Mouse (Mus musculus) heart, postnatal 10 days (tissue): ENCODE measurements around the gene Mettl24. TPM values are rescaled to one million over a fixed set of nuclear protein-coding genes. Genes with fewer than 3 reads are reported as not detected.

Source experiments
- DNase-seq, 2 experiments: peaks; one replicate each; pipeline ENCODE4 v3.0.0; 2021
- intact Hi-C: fragments of 180-260 bp; cut with DNase I; formaldehyde crosslinking; loops from one replicate; pipeline ENCODE4 v1.15.1; 2025
- total RNA-seq, 2 experiments: library from RNA; stranded (reverse); gene quantifications; 2 replicates each; pipeline ENCODE4 v1.2.3; 2021

The Mettl24 gene
- total RNA-seq, 2 experiments from 2014 or later = 1.9 to 2.3 TPM

DNA sequence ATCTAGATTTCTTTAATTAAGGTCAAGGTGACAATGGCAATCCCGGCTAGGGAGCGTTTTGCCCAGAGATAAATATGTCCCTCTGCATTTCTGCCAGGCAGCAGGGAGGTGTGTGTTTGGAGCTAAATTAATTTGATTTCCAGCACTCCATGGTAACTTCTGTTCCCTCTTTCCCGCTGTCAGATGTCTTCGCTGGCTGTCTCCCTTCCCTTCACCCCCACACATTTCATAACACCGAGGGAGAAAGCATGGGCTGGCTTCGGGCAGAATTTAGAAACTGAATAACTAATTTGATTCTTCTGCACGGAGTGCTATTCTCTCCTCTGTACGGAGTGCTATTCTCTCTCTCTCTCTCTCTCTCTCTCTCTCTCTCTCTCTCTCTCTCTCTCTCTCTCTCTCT lies 612 bp upstream of the Mettl24 start:
- intact Hi-C loops = loop anchor here (2.0 kb wide), 2 partner anchors 162 to 200 kb away; partner anchors contain the start of genes Cdc40 and Wasf1

DNA sequence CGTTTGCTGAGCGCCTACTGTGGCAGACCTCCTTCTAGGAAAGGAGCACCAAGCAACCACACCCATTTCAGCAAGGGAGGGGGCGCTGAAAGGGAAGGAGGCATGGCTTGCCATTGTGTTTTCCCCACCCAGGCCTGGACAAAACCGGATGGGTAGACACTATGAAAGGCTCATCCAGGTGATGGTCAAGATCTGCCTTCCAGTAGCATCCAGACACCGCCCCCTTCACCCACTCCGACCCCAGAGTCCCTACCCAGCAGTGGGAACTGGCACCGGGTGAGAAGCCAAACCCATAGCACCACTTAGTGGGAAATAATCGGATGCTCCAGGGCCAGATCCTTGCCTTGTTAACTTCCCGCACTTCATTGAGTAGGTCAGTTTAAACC lies 779 bp downstream of the Mettl24 start:
- intact Hi-C loops = loop anchor here (2.0 kb wide), 2 partner anchors 161 to 199 kb away; partner anchors contain the start of genes Cdc40 and Wasf1
- DNase-seq = no peak

More for the DNA sequence above, 612 bp upstream of the Mettl24 start:
- peak; percentile 15 to 16 for DNase-seq

DNA sequence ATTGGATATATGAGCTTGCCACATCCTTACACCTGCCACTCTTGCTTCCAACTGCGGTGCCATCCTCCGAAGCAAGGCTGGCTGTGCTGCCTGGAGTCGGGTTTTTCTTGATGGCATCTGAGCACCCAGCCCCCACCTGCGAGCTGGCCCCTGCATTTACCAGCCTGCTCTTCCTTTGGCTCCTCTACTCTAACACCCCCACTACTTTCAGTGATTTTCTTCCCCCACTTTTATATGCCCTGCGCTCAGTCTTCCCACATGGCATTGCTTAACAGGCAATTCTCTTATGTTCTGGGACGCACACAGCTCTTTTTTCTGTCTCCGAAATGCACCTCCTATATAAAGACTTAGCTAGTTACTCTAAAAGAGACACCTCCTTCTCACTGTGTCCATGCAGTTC lies 1.2 kb downstream of the Mettl24 start:
- DNase-seq = no peak
- intact Hi-C loops = no loop called here

DNA sequence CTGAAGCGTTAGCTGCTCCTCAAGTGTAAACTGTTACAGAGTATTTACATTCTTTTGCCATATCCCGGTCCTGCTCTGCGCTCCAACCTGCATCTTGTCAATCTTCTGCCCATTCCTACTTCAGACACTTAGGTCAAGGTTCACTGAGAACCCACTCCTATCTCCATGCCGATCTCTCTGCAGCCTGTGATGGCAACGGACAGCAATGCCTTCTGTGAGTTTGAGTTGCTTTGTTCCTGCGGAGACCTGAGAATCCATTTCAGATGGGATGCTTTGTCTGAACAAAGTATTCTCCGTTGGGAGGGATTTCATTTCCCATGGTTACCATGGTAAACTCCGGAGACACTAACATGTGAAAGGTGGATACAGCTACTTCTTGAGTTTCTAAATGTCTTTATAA lies 2.6 kb downstream of the Mettl24 start:
- no peak for DNase-seq
- intact Hi-C loops = no loop called here

DNA sequence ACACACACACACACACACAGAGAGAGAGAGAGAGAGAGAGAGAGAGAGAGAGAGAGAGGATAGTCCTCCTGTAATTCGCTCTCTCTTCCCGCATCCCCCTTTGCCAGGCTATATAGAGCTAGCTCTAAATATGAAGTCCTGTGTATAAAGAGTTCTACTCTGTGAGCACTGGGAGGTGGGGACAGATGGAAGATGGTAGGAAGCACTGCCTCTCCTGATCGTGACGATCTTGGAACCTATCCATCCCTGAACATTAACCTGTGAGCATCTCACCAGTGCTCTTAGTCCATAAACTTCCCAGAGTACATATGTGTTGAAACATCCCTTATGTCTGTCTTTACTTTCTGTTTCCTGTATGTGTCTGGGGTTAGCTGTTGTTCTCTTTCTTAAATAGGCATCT lies 3.9 kb downstream of the Mettl24 start:
- intact Hi-C loops = no loop called here
- DNase-seq = no peak

DNA sequence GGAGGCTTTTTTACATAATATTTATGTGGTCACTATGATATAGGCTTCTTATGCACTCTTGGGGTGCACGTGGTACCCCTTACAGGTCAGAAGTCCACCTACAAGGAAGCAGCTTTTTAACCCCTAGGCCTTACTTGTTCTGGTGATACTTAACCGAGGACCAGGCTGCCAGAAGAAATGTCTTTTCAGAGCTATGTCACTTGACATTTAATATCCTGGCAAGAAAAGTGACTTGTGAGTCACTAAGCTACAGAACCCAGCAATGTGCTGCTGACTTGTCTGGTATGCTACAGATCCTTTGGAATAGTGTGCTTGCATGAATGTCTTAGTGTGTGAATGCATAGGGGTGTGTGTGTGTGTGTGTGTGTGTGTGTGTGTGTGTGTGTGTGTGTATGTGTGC lies 4.3 kb downstream of the Mettl24 start:
- no peak for DNase-seq
- intact Hi-C loops = no loop called here

DNA sequence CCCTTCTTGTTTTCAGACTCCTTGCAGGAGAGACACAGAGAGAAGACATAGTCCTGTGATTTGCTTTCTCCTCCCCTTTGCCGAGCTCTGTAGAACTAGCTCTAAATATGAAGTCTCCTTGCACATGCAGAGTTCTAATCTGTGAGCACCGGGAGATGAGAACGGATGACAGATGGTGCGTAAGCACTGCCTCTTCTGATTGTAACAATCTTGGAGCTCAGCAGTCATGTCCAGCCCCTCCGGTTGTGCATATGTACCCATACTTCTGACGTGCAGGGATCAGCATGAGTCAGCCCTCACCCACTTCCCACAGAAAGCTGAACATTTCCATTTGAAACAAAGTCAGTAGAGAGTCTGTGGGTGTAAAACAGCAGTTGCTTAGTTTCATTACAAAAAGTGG lies 5.2 kb downstream of the Mettl24 start:
- no peak for DNase-seq
- intact Hi-C loops = no loop called here

DNA sequence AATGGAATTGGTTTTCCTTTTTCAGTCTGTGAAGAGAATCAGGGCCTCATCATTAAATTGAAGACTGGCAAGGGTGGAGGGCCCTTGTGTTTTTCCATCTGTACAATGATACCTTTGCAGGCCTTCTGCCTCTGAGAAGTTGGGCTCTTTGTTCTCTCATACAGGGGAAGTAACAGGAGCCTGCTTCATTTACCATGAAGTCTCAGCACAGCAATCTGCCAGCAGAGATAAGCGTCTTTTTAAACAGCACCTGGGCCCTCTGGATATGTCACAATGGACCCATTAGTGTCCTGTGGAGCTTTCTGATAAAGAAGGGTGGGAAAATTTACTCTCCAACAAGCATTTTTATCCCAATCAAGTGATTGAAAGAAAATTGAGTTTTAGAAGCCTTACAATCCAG lies 5.8 kb downstream of the Mettl24 start:
- DNase-seq = no peak
- intact Hi-C loops = no loop called here

DNA sequence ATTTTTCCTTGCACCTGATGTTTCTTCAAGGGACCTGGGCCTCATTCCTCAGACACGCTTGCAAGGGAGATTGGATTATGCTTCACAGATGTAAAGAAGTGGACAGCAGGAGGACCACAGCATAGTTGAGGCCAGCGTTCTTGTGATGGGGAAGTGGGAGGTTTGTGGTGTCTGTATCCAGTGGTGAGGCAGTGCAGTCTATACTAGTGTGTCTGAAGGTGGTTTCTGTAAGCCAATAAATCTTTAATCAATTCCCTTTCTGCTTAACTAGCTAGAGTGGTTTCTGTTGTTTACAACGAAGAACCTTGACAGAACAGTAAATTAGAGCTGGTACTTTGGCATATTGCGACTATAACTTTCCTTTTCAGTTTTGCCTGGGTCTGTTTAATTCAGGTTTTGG lies 15.6 kb downstream of the Mettl24 start:
- no peak for DNase-seq
- intact Hi-C loops = no loop called here

DNA sequence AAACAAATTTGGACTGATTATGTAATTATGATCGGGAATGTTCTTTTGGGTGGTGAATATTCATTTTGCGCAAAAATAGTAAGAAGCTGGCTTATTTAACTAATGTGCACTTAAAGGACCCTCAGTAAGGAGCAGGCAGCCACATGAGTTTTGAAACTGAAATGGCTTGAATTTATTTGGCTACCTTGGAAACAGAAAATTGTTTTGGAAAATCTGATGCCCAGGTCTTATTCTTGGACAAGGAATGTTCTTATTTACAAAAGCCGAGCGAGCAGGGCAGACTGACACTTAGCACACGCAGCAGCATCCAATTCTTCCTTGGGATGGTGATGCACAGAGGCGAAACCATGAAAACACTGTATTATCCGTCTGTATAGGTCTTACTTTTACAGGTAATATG lies 28.0 kb downstream of the Mettl24 start:
- no peak for DNase-seq
- intact Hi-C loops = no loop called here

DNA sequence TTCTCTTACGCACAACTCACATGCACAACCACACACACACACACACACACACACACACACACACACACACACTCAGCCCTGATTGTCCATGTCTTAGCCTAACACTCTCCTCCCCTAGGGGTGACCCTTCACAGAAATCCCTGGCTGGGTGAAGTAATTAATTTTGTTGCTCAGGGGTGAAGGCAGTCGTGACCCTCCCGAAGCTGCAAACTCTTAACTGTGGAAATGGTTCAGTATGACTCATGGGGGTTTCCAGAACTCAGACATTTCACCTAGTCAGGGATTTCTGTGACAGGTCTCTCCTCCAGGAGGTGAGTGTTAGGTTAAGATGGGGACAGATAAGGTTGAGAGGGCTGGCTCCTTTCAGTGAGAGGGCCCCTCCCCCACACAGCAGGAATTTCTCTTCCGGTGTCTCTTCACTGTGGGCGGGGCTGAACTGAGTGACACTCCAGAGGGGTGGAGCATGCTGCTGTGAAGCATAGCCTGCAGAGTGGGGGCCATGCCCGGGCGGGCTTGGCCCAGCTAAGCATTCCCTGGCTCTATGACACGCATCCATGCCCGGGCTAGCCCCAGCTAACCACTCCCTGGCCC lies 30.0 kb downstream of the Mettl24 start:
- intact Hi-C loops = no loop called here
- no peak for DNase-seq

DNA sequence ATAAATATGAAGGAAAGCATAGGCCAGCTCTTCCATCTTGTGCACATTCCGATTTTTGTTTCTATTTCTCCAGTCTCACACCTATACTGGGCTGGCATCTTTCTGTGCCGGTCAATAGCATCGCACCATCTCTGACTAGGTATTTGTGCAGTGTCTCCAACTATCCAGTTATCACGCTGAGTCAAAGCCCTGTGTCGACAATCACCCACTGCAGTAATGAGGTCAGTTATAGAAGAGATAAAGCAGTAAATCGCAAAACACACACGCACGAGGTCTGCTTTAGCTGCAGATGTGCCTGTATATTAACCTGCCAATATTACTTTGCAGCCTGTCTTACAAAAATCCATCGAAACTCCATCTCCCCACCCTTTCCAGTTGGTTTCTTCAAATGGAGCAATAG lies 30.7 kb downstream of the Mettl24 start:
- DNase-seq = no peak
- intact Hi-C loops = no loop called here

DNA sequence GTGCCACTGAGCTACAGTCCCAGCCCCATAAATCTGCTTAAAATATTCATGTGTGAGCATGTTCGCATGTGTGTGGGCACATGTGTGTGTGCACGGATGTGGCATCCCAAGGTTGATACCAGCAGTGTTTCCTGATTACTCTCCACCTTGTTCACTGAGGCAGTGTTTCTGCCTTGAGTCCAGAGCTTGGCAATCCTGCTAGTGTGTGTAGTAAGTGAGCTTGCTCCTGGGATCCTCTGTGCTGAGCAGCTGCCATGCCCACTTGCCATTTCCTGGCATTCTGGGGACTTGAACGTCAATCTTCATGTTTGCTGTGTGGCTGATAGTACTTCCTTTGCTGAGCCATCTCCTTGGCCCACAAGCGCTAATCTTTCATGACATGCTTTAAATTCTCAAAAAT lies 32.1 kb downstream of the Mettl24 start:
- no peak for DNase-seq
- intact Hi-C loops = no loop called here

DNA sequence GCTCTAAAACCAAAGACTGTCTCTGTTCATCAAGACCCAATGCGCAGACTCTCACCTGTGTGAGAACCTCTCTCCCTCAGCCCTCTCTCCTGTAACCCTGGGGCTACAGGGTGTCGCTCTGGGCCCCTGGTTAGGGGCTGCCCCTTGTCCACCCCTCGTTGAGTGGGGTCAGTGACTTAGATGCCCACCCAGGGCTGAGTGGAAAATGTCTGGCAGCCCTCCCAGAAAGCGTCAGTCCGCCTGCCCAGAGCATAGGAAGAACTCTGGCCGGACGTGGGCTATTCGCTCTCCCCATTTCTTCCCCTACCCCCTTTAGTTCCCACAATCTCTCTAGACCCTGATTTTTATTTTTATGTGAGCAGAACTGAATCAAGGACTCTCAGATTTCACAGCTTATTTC lies 33.2 kb downstream of the Mettl24 start:
- no peak for DNase-seq
- intact Hi-C loops = no loop called here

DNA sequence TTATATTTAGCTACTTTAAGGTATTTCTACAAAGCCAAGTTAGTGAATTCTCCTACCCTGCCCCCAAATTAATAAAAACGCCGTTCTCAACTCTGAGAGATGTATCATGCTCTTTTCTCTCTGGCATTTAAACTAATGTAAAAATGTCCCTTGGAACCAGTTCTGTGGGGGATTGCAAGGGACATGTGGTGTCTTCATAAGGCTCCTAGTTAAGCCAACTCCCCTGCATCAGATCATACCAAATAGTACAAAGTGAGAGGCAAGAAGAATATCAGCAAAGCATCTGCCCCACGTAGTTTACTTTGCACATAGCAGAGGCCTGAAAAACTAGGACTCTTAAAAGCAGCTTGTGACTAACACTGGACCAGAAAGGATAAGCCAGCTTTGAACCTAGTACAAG lies 33.6 kb downstream of the Mettl24 start:
- no peak for DNase-seq
- intact Hi-C loops = no loop called here

DNA sequence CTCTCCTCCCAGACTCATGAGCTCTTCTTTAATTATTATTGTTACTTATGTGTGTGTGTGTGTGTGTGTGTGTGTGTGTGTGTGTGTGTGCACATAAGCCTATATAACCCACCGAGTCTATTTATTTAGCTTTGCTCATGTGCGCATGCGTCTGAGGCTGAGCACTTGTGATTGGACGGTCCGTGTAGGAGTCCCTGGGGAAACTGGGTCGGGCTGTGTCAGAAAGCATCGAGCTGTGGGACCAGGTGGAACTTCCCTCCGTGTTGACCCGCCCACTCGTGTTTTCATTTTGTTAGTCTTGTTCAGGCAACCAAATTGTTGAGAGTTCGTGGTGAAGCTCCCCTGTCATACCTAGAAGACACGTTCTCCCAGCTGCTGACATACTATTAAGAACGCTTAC lies 35.3 kb downstream of the Mettl24 start:
- intact Hi-C loops = no loop called here
- DNase-seq = no peak

DNA sequence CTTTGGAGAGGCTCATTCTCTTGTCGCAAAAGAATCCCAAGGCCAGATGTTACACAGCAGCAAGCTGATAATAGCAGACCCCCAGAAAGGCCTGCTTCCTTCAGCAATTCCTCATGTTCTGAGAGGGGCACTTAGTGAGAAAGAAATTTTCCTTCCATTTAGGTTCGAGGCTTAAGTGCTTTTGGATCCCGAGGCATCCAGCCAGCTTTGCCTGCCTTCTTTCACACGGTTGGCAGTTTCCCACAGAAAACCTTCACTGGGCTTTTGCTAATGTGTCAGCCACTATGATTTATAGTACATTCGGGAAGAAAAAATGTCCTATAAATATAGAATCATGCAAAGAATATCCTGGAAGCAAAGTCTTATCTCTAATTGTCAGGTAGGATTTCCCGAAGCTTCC lies 36.0 kb downstream of the Mettl24 start:
- no peak for DNase-seq
- intact Hi-C loops = no loop called here

DNA sequence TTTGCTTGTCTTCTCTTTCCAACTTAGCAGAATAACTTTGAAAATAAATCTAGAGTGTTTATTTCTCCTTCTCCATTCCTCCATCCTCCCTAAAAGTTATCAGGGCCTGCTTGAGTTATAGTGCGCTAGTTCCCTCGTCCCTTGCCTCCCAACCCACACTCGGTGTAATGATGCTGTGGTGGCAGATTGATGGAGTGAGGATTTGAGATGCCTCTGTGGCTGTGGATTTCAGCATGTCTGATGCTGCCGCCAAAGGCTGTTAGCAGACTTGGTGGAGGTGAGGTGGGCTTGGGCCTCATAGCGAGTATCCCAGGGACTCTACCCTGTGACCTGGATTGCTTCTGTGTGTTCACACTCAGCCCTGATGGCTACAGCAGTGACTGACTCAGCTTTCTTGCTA lies 37.8 kb downstream of the Mettl24 start:
- intact Hi-C loops = no loop called here
- DNase-seq = no peak

DNA sequence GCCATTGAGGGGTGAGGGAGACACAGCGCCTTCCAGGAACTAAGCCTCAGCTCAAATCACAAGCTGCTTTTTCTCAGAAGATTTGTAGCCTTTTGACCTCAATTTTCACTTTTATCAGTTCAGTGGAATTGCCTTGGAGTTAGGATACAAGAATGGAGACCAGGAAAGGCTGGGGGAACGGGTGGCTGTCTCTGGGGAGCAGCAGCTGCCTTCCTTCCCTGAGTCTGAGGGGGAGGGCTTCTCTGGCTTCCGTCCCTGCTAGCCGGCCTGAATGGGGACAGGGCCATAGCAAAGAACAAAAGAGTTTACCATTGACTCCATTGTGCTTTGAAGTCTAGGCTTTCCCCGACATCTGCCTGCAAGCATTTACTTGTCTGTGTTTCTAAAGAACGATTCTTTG lies 41.3 kb downstream of the Mettl24 start:
- DNase-seq = peak; percentile 7 to 17
- intact Hi-C loops = no loop called here

DNA sequence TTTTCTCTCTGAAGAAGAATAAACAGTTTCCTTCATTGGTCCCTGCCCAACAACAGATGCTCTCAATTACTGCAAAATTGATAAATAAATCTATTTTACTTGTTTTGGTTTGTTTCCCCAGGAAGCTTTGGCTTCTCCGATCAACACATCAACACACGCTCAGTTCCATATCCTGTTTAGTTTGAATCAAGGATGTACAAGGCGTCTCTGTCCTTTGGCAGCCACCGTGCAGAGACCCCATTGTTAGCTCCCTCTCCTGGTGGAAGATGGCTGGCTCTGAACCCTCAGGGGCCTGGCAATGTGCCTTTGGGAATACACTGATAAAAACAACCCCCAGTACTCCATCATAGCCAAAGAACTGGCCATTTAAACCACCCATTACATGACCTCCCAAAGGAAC lies 42.0 kb downstream of the Mettl24 start:
- intact Hi-C loops = no loop called here
- no peak for DNase-seq

DNA sequence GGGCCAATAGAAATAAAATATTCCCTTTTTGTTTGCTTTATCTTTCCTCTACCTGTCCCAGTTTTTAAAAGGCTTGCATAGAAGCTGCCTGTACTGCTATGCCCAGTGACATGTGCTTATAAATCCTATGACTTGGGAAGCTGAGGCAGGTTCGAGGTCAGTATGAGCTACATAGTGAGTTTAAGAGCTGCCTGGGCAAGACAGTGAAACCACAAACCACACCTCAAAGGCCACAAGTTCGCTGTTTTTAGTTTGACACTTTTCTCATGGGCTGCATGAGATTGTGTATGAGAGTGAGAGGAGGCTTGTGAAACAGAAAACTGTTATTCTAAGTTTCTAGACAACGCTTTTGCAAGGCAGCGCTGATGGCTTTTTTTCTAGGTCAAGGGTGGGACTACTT lies 42.4 kb downstream of the Mettl24 start:
- no peak for DNase-seq
- intact Hi-C loops = no loop called here

DNA sequence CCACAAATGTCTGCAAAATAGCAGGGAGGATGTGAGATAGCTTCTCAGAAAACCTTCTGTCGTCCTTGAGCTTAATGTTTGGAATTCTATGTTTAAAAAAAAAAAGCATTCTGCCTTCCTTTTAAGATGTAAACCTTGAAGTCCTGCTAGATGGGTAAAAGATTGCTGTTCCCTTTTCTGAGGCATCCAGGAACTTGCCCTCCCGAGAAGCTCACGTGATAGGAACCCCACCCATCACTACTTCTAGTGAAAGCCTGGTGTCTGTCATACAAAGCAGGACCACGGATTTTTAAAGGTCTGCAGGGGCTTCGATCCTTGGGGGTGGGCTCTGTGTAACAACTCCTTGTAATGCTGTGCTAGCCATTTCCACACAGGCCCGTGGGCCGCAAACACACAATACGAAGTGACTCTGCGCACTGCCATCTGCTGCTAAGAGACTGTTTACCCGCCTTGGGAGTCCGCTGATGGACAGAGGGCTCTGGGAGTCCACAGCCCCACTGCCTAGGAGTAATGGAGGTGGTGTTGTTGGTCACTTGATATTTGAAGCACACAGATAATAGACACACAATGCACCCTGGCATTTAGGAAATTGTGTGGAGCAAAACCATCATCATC lies 43.3 kb downstream of the Mettl24 start:
- intact Hi-C loops = no loop called here

DNA sequence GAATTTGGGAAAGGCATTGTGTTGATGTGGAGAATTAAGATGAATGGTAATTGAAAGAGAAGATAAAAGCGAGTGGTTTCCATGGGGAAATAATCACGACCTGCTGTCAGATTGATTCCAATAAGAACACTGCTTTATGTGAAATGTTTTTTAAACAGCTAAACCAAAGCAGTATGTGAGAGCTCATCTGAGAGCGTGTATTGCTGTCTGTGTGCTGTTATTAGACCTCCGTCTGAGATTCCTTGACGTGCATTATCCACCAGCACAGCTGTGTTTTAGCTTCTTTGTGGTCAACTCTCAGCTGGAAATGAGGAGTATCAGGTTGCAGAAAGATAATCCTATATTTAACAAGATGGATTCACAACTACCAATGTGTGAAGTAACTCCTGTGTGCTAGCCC lies 43.9 kb downstream of the Mettl24 start:
- intact Hi-C loops = no loop called here
- no peak for DNase-seq

More for the DNA sequence above, 43.3 kb downstream of the Mettl24 start:
- DNase-seq = no peak
